ENCODE assay signal across 41 mouse cellular contexts in genomic region chr10:116921416-116921815, GRCm38 (mm10). TPM values are rescaled to one million over a fixed set of nuclear protein-coding genes. Genes with fewer than 3 reads are reported as not detected.
"Had no signal": no experiment of that assay in that cellular context is flagged by ENCODE, and none has a peak within 500 bp of the region (broad histone marks: within the 10 kb centered on the region; RNA-seq: fewer than 3 reads in every experiment).

No protein-coding gene starts in this region.

- H3K9me3 ChIP-seq: heart, embryonic 10.5 days; heart, embryonic 13.5 days; heart, embryonic 15.5 days; hindbrain, embryonic 10.5 days; hindbrain, embryonic 12.5 days; hindbrain, embryonic 13.5 days; hindbrain, embryonic 15.5 days; intestine, embryonic 15.5 days; kidney, embryonic 15.5 days had no signal

- ATAC-seq: hindbrain, embryonic 16.5 days; hindbrain, postnatal 0 days; intestine, embryonic 15.5 days; intestine, embryonic 16.5 days; intestine, postnatal 0 days had no signal

- H3K4me2 ChIP-seq: heart, embryonic 11.5 days; heart, embryonic 13.5 days; heart, embryonic 15.5 days; hindbrain, embryonic 12.5 days; hindbrain, embryonic 13.5 days; hindbrain, embryonic 14.5 days; hindbrain, embryonic 15.5 days; intestine, embryonic 15.5 days; kidney, embryonic 15.5 days had no signal

- H3K27ac ChIP-seq: heart, embryonic 10.5 days; heart, embryonic 13.5 days; heart, embryonic 15.5 days; hindbrain, embryonic 10.5 days; hindbrain, embryonic 12.5 days; hindbrain, embryonic 13.5 days; hindbrain, embryonic 14.5 days; hindbrain, embryonic 15.5 days; hindbrain, postnatal 0 days; intestine, embryonic 15.5 days; kidney, embryonic 15.5 days; kidney, postnatal 0 days; layer of hippocampus, adult 2 months had no signal

- DNase-seq: heart, postnatal 10 days; heart, postnatal 14 days; heart, postnatal 36 days; heart, postnatal 4 days; kidney, adult 11 months; kidney, adult 18-20 months; kidney, adult 2 months; kidney, adult 8-10 months; kidney, adult 9 months; kidney, postnatal 10 days; kidney, postnatal 14 days; kidney, postnatal 25 days; kidney, postnatal 36 days; layer of hippocampus, adult 9-11 months; layer of hippocampus, postnatal 36 days had no signal

- H3K4me1 ChIP-seq: heart, embryonic 10.5 days; heart, embryonic 13.5 days; heart, embryonic 15.5 days; hindbrain, embryonic 10.5 days; hindbrain, embryonic 12.5 days; hindbrain, embryonic 13.5 days; hindbrain, embryonic 15.5 days; intestine, embryonic 15.5 days; kidney, embryonic 15.5 days had no signal

- H3K27me3 ChIP-seq: heart, embryonic 13.5 days; heart, embryonic 15.5 days; hindbrain, embryonic 12.5 days; hindbrain, embryonic 13.5 days; hindbrain, embryonic 15.5 days; intestine, embryonic 15.5 days; kidney, embryonic 15.5 days had no signal

- H3K9ac ChIP-seq: heart, embryonic 13.5 days; heart, embryonic 15.5 days; hindbrain, embryonic 12.5 days; hindbrain, embryonic 13.5 days; hindbrain, embryonic 14.5 days; hindbrain, embryonic 15.5 days; intestine, embryonic 15.5 days; kidney, embryonic 15.5 days had no signal

- H3K4me3 ChIP-seq: heart, embryonic 10.5 days; heart, embryonic 13.5 days; heart, embryonic 15.5 days; hindbrain, embryonic 10.5 days; hindbrain, embryonic 12.5 days; hindbrain, embryonic 13.5 days; hindbrain, embryonic 15.5 days; intestine, embryonic 15.5 days; kidney, embryonic 15.5 days; layer of hippocampus, adult 2 months had no signal

RNA-seq across cellular contexts. Expression of gene Myrfl, which starts 24.7 kb away (rescaled TPM):
- polyA plus RNA-seq: hindbrain, embryonic 14.5 days; inflammation-experienced regulatory T-cells, adult 6 months; kidney, embryonic 14.5 days had no signal

RNA-seq across cellular contexts. Expression of gene Gm10271, which starts 51.0 kb away (rescaled TPM):
- polyA plus RNA-seq: heart, embryonic 10.5 days; heart, embryonic 11.5 days; heart, embryonic 13.5 days; heart, embryonic 14.5 days; heart, embryonic 15.5 days; heart, embryonic 16.5 days; heart, postnatal 0 days; hindbrain, embryonic 10.5 days; hindbrain, embryonic 11.5 days; hindbrain, embryonic 12.5 days; hindbrain, embryonic 13.5 days; hindbrain, embryonic 14.5 days; hindbrain, embryonic 15.5 days; hindbrain, embryonic 16.5 days; hindbrain, postnatal 0 days; inflammation-experienced regulatory T-cells, adult 6 months; intestine, embryonic 14.5 days; intestine, embryonic 15.5 days; intestine, embryonic 16.5 days; intestine, postnatal 0 days; kidney, adult 2 months; kidney, embryonic 14.5 days; kidney, embryonic 15.5 days; kidney, embryonic 16.5 days; kidney, postnatal 0 days; large intestine, adult 2 months had no signal
